Mouse (Mus musculus): ENCODE results near the gene Lsm10. TPM values are rescaled to one million over a fixed set of nuclear protein-coding genes. Genes with fewer than 3 reads are reported as not detected.
A peak's percentile ranks its signal among the peaks of the same experiment; 100 is the strongest.

Gene Lsm10
- polyA plus RNA-seq, 1 experiment from 2014 or later = 38.4 TPM

DNA sequence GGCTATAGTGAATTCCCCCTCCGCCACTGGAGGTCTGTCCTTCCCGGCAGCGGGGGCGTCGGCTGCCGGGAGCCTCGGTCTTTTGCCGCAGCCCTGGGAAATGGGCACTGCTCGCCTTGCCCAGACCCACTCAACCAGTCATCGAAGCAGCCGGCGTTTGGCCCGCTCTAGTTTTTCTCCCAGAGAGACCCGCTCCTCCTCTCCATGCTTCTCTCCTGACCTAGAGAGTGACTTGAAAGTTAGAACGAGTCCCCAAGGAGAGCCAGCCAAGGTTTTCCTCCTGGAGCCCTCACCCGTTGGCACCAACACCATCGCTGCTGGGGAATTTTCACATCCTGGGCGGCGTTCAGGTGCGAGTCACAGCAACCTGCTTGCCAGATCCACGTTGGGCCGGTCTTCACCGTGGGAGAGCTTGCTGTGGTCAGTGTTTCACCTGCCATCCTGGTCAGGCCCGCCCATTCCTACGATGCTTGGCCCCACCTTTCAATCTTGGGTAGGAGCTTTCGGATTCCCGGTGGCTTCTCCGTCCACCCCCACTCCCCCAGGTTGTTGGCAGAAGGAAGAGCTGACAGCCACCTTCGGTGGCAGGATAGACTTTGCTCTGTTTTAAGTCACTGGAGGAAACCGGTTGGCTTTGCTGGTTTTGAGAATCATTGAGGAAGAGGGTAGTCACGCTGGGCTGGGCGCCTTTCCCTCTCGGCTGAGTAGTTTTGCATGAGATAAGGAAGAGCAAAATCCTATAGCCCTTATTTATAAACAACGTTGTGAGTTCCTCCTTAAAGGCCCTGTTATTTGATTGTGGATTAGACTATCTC is 8.0 kb downstream of the Lsm10 start:
- H3K79me2 ChIP-seq (ENCODE audit: inconsistent target) = peaks cover 78% of the 10 kb centered on the region
- no peaks in the 10 kb centered on the region; the same call in 1 of the 2 replicates for H3K36me3 ChIP-seq (ENCODE audit: inconsistent target)
- H3K4me3 ChIP-seq (ENCODE audit: inconsistent target) = peak overlapping the region; percentile 78
- WGBS (ENCODE audit: missing documents) = under 1% methylated on average over 34 of the region's 34 CpGs
- peak overlapping the region; percentile 38 for H3K27ac ChIP-seq

DNA sequence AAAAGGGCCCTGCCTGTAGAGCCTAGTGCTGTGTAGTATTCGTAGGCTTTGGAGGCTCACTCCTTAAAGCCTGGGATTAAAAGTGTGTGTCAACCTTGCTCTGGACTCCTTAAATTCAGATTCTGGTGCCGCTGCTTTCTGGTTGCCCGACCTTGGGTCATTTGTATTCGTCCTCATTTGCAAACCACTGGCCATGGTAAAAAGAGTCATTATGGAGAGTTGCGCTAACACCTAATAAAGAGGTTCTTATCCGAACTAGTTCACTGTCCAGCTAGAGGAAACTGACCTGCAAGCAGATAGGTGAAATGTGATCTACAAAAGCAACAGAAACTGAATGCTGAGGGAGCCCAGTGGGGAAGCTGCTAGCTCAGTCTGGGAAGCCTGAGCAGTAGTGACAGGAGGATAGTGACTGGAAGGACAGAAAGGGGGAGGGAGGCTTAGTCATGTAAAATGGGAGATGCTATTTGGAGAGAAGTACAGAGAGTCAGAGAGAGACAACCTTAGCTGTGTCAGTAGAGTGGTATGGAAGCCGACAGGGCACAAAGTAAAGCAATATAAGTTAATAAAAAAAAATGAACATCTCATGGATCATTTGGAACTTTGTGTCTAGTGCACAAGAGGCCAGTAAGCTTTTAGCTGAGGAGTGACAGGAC is 8.8 kb downstream of the Lsm10 start:
- Histone ChIP-seq H3K36me3 (ENCODE audit: inconsistent target) (no peaks in the 10 kb centered on the region), H3K27ac (peak overlapping the region; percentile 38; the same call in 1 of the 2 replicates), H3K4me3 (ENCODE audit: inconsistent target) (peak overlapping the region; percentile 78; the same call in 1 of the 2 replicates), H3K79me2 (ENCODE audit: inconsistent target) (peaks cover 73% of the 10 kb centered on the region)
- 88% methylated on average over 7 of the region's 7 CpGs for WGBS (ENCODE audit: missing documents)

DNA sequence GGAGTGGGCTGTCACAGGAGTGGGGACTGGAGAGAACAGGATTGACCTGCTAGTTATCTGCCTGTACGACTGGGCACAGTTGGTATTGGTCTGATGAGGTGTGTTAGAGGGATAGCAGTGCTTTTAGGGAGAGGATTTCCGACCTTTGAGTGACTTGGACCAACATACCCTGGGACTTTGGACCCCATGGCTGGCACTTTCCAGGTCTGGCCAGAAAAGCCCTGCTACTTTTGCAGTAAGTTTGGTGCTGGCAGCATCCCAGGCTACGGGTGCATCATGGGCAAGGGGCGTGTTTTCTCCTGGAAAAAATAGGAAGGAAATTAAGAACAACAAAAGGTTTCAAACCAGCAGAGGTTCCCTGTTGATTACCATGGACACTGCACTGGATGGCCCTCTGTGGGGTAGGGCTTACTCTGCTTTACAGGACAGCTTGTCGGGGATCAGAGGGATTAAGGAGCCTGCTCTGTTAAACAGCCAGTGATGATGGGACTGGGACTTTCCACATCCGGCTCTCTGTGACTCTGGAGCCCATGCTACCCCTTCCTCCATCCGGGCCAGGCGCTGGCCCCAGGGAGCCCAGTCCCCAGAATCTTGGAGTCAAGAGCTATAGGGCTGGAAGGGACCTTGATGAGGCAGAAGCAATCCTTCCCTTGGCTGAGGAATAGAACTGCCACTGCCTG is 11.8 kb downstream of the Lsm10 start:
- H3K79me2 ChIP-seq (ENCODE audit: inconsistent target) = peaks cover 79% of the 10 kb centered on the region
- no peaks in the 10 kb centered on the region for H3K36me3 ChIP-seq (ENCODE audit: inconsistent target)
- no peak overlapping the region for H3K27ac ChIP-seq
- WGBS (ENCODE audit: missing documents) = 45% methylated on average over 8 of the region's 8 CpGs
- H3K4me3 ChIP-seq (ENCODE audit: inconsistent target) = no peak overlapping the region

DNA sequence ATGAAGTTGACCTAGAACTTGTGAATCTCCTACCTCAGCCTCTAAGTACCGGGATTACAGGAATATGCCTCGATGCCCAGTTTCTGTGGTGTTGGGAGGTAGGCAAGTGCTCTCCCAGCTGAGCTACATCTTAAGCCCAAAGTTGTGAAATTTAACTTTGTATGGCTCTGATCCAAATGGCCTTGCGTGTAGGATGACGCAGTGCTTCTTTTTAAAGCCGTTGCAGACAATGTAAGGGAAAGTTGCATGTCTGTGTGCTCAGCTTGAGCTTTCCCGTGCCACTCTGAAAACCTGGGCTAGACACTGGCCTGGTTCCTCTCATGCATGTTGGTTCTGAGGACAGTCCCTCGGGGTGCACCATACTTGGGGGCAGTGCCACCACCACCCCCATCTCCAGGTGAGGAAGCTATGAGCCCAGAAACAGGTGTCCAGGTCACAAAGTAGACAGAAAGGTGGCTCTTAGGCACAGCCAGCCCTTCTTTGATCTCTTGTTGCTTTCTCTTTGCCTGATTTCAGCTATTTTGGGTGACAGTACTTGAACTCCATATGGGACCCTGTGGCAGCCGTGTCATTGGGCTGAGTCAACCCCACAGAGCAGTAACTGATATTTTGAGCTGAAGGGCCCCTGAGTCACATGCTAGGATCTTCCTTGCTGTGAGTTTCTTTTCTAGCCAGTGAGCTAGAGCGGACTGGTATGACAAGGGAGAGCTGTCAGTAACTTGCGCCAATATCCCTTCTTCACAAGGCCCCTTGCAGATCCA is 13.4 kb downstream of the Lsm10 start:
- H3K27ac ChIP-seq = peak overlapping the region; percentile 88
- 24% methylated on average over 10 of the region's 10 CpGs for WGBS (ENCODE audit: missing documents)
- no peak overlapping the region; the same call in 1 of the 2 replicates for H3K4me3 ChIP-seq (ENCODE audit: inconsistent target)
- peaks cover 88% of the 10 kb centered on the region for H3K79me2 ChIP-seq (ENCODE audit: inconsistent target)
- H3K36me3 ChIP-seq (ENCODE audit: inconsistent target) = no peaks in the 10 kb centered on the region

DNA sequence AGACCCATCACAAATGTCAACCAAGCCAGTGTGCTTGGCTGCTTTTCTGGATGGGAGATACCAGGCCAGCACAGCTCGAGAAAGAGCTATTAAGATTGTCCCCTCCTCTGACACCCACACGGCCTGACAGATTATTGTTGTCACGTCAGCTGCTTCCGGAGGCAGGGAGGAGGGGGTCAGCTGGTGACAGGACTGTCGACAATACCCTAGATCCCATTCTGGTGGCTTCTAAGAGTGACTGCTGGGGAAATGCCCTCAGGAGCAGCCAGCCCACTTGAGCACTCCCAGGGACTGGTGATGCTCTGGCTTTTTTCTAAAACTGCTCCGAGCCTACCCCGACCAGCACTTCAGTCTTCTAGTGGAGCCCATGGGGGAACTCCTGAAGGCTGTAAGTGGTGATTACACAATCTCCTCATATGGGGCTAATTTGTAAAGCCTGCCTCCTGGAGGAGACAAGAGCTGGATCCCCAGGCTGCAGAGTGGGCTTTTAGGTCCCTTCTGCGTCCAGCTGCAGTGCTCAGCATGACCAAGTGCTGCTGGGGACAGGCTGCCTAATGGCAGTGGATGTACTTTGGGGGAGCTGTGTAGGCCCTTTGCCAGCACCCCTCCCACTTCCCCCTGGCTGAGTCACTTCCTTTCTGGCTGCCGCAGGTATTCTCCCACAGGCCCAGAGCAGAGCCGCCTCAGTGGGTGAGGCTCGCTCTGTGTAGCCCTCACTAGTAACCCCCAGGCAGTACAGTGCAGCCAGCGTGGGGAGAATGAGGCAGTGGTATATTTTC is 14.1 kb downstream of the Lsm10 start:
- WGBS (ENCODE audit: missing documents) = under 1% methylated on average over 12 of the region's 12 CpGs
- no peak overlapping the region; the same call in 1 of the 2 replicates for H3K4me3 ChIP-seq (ENCODE audit: inconsistent target)
- no peaks in the 10 kb centered on the region for H3K36me3 ChIP-seq (ENCODE audit: inconsistent target)

DNA sequence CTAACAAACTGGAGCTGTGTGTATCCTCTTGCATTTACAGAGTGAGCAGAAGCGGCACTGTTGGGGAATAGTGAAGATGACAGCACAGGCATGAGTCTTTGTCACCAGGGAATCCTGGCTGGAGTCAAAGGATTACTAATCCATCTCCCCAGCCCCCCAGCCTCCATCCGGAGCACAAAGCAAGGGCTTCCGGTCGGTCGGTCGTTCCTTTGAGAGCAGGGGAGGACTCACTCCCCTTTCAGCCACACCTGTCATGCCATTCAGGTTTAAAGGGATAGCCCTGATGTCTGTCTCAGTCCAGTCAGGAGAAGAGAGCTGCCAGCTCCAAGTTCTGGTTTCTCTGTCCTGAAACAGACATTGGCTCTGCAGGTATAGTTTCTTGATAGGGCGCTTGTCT is 14.7 kb downstream of the Lsm10 start:
- 25% methylated on average over 7 of the region's 7 CpGs for WGBS (ENCODE audit: missing documents)
- Histone ChIP-seq H3K27ac (peak overlapping the region; percentile 88), H3K4me3 (ENCODE audit: inconsistent target) (no peak overlapping the region)

More for the DNA sequence above, 14.1 kb downstream of the Lsm10 start:
- H3K79me2 ChIP-seq (ENCODE audit: inconsistent target) = peaks cover 88% of the 10 kb centered on the region
- H3K27ac ChIP-seq = peak overlapping the region; percentile 88

DNA sequence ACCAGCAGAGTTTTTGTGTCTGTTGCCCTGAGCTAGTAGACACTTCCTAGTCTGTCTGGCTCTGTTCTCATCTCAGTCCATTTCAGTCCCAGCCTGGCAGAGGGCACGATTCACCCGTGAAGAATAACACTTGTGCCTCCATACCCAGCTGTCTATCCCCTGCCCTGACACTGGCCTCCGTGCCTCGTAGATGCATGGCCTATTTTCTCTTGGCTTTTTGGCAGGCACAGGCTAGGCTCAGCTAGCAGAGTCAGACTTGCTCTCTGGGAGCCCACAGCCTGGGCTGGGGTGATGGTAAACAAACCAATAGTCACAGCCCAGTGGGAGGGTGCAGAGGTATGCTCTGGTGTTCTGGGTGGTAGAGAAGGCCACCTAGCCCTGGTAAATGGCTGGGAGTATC is 16.8 kb downstream of the Lsm10 start:
- H3K4me3 ChIP-seq (ENCODE audit: inconsistent target) = no peak overlapping the region
- H3K36me3 ChIP-seq (ENCODE audit: inconsistent target) = 0 out of 2 replicates have a peak, but pooled peaks cover 5% of the 10 kb centered on the region
- H3K27ac ChIP-seq = no peak overlapping the region
- H3K79me2 ChIP-seq (ENCODE audit: inconsistent target) = peaks cover 88% of the 10 kb centered on the region
- WGBS (ENCODE audit: missing documents) = 87% methylated on average over 4 of the region's 4 CpGs

More for the DNA sequence above, 14.7 kb downstream of the Lsm10 start:
- Histone ChIP-seq H3K79me2 (ENCODE audit: inconsistent target) (peaks cover 88% of the 10 kb centered on the region), H3K36me3 (ENCODE audit: inconsistent target) (no peaks in the 10 kb centered on the region)

DNA sequence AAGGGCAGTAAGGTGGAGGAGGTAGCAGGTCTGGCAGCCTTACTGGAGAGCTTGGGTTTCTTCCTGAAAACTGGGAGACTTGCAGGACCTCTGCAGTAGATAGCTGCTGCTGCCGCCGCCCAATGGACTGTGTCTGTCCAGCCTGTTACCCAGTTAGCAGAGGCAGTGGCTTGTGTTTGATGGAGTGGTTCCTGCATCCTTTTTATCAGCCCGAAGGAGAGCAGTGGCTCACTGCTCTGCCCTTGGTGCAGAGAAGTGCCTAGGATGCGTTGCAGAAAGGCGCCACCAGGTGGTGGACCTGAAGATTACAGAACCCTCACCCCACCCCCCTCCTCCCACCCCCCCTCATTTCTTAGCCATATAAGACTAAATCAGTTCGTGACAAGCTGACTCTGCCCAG is 17.5 kb downstream of the Lsm10 start:
- WGBS (ENCODE audit: missing documents) = 11% methylated on average over 6 of the region's 6 CpGs
- 0 out of 2 replicates have a peak, but pooled peaks cover 5% of the 10 kb centered on the region for H3K36me3 ChIP-seq (ENCODE audit: inconsistent target)
- H3K79me2 ChIP-seq (ENCODE audit: inconsistent target) = peaks cover 88% of the 10 kb centered on the region
- no peak overlapping the region for H3K4me3 ChIP-seq (ENCODE audit: inconsistent target)
- no peak overlapping the region for H3K27ac ChIP-seq

DNA sequence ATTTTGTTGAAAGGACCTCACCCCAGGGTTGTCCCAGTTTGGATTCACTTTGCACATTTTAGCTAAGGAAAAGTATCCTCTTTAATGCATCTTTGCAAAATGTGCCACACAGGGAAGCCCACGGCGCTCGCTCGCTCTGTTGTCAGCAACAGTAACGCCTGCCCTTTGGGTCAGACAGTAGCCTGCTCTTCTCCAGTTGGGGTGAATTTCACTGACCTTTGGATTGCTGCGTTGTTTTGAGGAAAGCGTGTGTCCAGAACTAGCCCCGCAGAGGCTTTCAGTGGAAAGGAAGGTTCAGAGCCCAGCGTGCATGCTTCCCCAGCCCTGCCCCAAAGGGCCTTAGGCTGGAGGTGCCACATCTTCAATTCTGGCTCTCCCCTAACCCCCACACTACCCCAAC is 19.0 kb downstream of the Lsm10 start:
- Histone ChIP-seq H3K4me3 (ENCODE audit: inconsistent target) (no peak overlapping the region), H3K36me3 (ENCODE audit: inconsistent target) (0 out of 2 replicates have a peak, but pooled peaks cover 5% of the 10 kb centered on the region), H3K27ac (no peak overlapping the region), H3K79me2 (ENCODE audit: inconsistent target) (peaks cover 92% of the 10 kb centered on the region)
- 90% methylated on average over 9 of the region's 9 CpGs for WGBS (ENCODE audit: missing documents)

DNA sequence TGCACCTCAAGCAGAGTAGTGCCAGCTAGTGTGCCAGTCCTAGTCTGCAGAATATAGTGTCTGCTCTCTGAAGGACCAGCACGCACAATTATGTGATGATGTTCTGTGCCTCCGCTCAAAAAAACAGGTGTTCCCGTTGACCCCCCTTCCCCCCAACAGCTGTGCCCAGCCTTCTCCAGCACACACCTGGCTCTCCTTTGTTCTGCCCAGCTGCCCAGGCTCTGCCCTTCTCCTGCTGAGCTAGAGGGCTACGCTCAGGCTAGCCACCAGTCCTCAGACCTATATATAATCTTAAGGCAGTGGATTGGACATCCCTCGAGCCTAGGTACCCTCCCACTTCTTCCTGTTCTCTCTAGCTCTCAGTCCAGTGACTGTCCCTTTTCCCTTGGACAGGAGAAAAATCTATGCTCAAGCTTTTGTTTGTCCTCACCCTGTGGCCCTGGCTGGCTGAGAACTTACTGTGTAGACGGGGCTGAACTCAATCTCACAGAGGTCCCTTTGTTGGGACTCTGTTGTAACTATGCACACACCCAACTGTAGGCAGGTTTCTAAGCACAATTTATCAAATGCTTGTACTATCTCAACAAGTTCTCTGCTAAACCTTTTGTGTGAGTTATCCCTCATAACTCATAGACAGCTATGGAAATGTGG is 19.6 kb downstream of the Lsm10 start:
- WGBS (ENCODE audit: missing documents) = 85% methylated on average over 6 of the region's 6 CpGs
- Histone ChIP-seq H3K4me3 (ENCODE audit: inconsistent target) (no peak overlapping the region), H3K79me2 (ENCODE audit: inconsistent target) (peaks cover 97% of the 10 kb centered on the region), H3K27ac (no peak overlapping the region), H3K36me3 (ENCODE audit: inconsistent target) (0 out of 2 replicates have a peak, but pooled peaks cover 5% of the 10 kb centered on the region)

DNA sequence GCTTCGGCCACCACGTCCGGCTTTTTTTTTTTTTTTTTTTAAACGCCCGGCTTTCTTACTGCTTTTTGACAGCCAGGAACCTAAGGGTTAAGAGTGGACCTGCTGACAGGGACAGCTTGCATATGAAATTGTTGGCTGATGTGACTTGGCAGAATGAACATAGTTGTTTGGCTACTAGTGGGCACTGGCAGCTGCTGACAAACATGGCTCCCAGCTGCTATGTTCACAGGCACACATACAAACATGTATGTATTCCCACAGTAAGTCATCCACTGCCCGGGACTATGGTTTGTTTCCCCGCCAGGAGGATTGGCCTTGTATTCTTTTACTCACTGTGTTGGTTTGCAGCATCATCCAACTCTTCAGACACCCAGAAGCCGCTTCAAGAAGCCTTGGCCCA is 20.7 kb downstream of the Lsm10 start:
- Histone ChIP-seq H3K36me3 (ENCODE audit: inconsistent target) (0 out of 2 replicates have a peak, but pooled peaks cover 5% of the 10 kb centered on the region), H3K79me2 (ENCODE audit: inconsistent target) (peaks cover 94% of the 10 kb centered on the region), H3K4me3 (ENCODE audit: inconsistent target) (no peak overlapping the region), H3K27ac (no peak overlapping the region)
- WGBS (ENCODE audit: missing documents) = 85% methylated on average over 3 of the region's 8 CpGs

DNA sequence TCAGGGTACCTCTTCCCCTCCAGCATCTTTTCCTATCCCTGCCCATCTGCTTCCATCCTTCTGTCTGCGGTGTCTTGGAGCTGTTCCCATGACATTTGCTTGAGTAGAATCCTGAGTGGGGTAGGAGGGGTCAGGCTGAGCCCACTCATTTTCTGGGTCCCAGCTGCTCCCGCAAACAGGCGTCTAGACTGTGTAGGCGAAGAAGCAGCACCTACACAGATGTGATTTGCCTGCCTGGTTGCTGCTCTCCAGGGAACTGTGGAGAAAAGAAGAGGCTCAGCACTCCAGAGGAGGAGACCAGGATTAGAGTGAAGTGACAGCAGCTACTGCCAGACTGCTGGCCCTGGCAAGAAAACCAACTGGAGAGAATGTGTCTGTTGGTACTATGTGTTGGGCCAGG is 22.2 kb downstream of the Lsm10 start:
- no peak overlapping the region for H3K27ac ChIP-seq
- H3K4me3 ChIP-seq (ENCODE audit: inconsistent target) = no peak overlapping the region
- H3K79me2 ChIP-seq (ENCODE audit: inconsistent target) = peaks cover 79% of the 10 kb centered on the region
- WGBS (ENCODE audit: missing documents) = 98% methylated on average over 4 of the region's 4 CpGs
- peaks cover 11% of the 10 kb centered on the region; the same call in 1 of the 2 replicates for H3K36me3 ChIP-seq (ENCODE audit: inconsistent target)

DNA sequence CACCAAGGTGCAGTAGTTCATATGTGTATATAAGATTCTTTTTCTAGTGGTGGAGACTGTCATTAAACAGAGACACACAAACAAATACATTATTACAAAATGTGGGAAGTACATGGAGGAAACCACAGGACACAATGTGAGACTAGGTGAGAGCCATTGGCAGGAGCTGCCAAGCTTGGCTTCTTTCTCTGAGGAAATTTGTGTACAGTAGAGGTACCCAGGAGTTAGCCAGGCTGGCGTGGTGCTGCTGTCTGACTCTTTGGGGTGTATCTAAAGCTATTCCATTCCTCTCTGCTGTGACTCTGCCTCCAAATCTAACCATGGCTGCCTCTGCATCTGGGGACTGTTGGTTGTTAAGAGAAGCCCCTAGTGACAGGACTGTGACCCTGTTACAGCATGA is 22.6 kb downstream of the Lsm10 start:
- WGBS (ENCODE audit: missing documents) = 100% methylated on average over 1 of the region's 1 CpGs
- peaks cover 15% of the 10 kb centered on the region; the same call in 1 of the 2 replicates for H3K36me3 ChIP-seq (ENCODE audit: inconsistent target)
- H3K27ac ChIP-seq = no peak overlapping the region
- H3K4me3 ChIP-seq (ENCODE audit: inconsistent target) = no peak overlapping the region
- peaks cover 75% of the 10 kb centered on the region for H3K79me2 ChIP-seq (ENCODE audit: inconsistent target)
